Mouse (Mus musculus) forebrain, embryonic 16.5 days (tissue): ENCODE measurements around the gene Zmiz1. TPM values are rescaled to one million over a fixed set of nuclear protein-coding genes. Genes with fewer than 3 reads are reported as not detected.

Source experiments
- ATAC-seq: fragments of 200-750 bp; cut with Nextera tagmentation; 2 replicates; pipeline ENCODE4 v1.8.0; 2017; ENCODE audit warnings: mild to moderate bottlenecking, moderate library complexity
- H3K27ac ChIP-seq: fragments of 300-500 bp; sonication (generic); 2 replicates; pipeline ENCODE4 v1.5.1; 2014; ENCODE audit warnings: low read length, control low read depth
- H3K27me3 ChIP-seq: fragments of 300-500 bp; sonication (generic); replicated peaks from 2 replicates; pipeline ENCODE4 v1.6.1; 2014; ENCODE audit warnings: low read length; ENCODE audit not compliant: control insufficient read depth, insufficient read depth
- H3K36me3 ChIP-seq: fragments of 300-500 bp; sonication (generic); 2 replicates; pipeline ENCODE4 v1.6.1; 2014; ENCODE audit not compliant: control insufficient read depth, insufficient read depth
- H3K4me1 ChIP-seq: fragments of 300-500 bp; sonication (generic); replicated peaks from 2 replicates; pipeline ENCODE4 v1.6.1; 2014; ENCODE audit warnings: low read length; ENCODE audit not compliant: control insufficient read depth, insufficient read depth
- H3K4me2 ChIP-seq: fragments of 300-500 bp; sonication (generic); 2 replicates; pipeline ENCODE4 v1.6.1; 2014; ENCODE audit warnings: mild to moderate bottlenecking, low read length, control low read depth
- H3K4me3 ChIP-seq: fragments of 300-500 bp; sonication (generic); replicated peaks from 2 replicates; pipeline ENCODE4 v1.5.1; 2014; ENCODE audit warnings: mild to moderate bottlenecking, low read length, control low read depth
- H3K9ac ChIP-seq: fragments of 300-500 bp; sonication (generic); replicated peaks from 2 replicates; pipeline ENCODE4 v1.6.1; 2014; ENCODE audit warnings: low read depth, low read length, control low read depth
- H3K9me3 ChIP-seq: fragments of 300-500 bp; sonication (generic); 2 replicates; pipeline ENCODE4 v1.6.1; 2016; ENCODE audit warnings: low read length; ENCODE audit not compliant: control insufficient read depth
- WGBS: fragments of 180-500 bp; shearing (Covaris S2); extraction: QIAGEN DNeasy Blood & Tissue Kit; methylation state at CpG from one replicate; pipeline ENCODE4 v1.1.7; 2014; 5-methylcytosine and 5-hydroxymethylcytosine counted together
- polyA plus RNA-seq: library from polyadenylated mRNA; unstranded; fragments of >200 nt; fragmentation: Nextera tagmentation; extraction: Ambion mirVana; gene quantifications from 2 replicates; pipeline ENCODE4 v1.2.1, GENCODE M21; 2015

Gene Zmiz1
- polyA plus RNA-seq, 1 experiment from 2014 or later: 56.6 TPM

GRCm38 (mm10) chr14:25617264-25617663 is 158.3 kb downstream of the Zmiz1 start:
- Histone ChIP-seq H3K27ac (no peak overlapping the region), H3K9me3 (no peaks in the 10 kb centered on the region), H3K9ac (no peak overlapping the region), H3K4me3 (no peak overlapping the region), H3K36me3 (no peaks in the 10 kb centered on the region), H3K4me1 (peaks cover 44% of the 10 kb centered on the region), H3K27me3 (no peaks in the 10 kb centered on the region), H3K4me2 (no peak overlapping the region)
- 43% methylated on average over 4 of the region's 4 CpGs for WGBS
- no peak for ATAC-seq

GRCm38 (mm10) chr14:25619066-25619762 is 160.2 kb downstream of the Zmiz1 start:
- H3K9me3 ChIP-seq: no peaks in the 10 kb centered on the region
- no peak; the same call in 1 of the 2 replicates for ATAC-seq
- 0 out of 2 replicates have a peak overlapping the region, but pooled peaks have one; percentile 5 for H3K9ac ChIP-seq
- peak overlapping the region; percentile 20 for H3K27ac ChIP-seq
- H3K36me3 ChIP-seq: no peaks in the 10 kb centered on the region
- H3K27me3 ChIP-seq: no peaks in the 10 kb centered on the region
- peaks cover 44% of the 10 kb centered on the region for H3K4me1 ChIP-seq
- no peak overlapping the region for H3K4me2 ChIP-seq
- H3K4me3 ChIP-seq: no peak overlapping the region
- 72% methylated on average over 4 of the region's 4 CpGs for WGBS

- H3K4me2 ChIP-seq: no peak overlapping the region
- no peak for ATAC-seq
- H3K27ac ChIP-seq: no peak overlapping the region
- H3K4me1 ChIP-seq: peaks cover 47% of the 10 kb centered on the region
- H3K9me3 ChIP-seq: no peaks in the 10 kb centered on the region
- no peaks in the 10 kb centered on the region for H3K36me3 ChIP-seq
- no peak overlapping the region for H3K4me3 ChIP-seq
- 68% methylated on average over 4 of the region's 4 CpGs for WGBS
- H3K9ac ChIP-seq: no peak overlapping the region
- H3K27me3 ChIP-seq: no peaks in the 10 kb centered on the region
These were observed 161.8 kb downstream of the Zmiz1 start for GRCm38 (mm10) chr14:25620766-25621165.

GRCm38 (mm10) chr14:25623698-25624097 is 164.7 kb downstream of the Zmiz1 start:
- H3K4me3 ChIP-seq: no peak overlapping the region
- H3K9me3 ChIP-seq: no peaks in the 10 kb centered on the region
- H3K9ac ChIP-seq: no peak overlapping the region
- peaks cover 36% of the 10 kb centered on the region for H3K4me1 ChIP-seq
- WGBS: 38% methylated on average over 7 of the region's 7 CpGs
- peak; percentile 25; the same call in 1 of the 2 replicates for ATAC-seq
- H3K4me2 ChIP-seq: no peak overlapping the region
- no peaks in the 10 kb centered on the region for H3K27me3 ChIP-seq
- peak overlapping the region; percentile 49 for H3K27ac ChIP-seq
- no peaks in the 10 kb centered on the region for H3K36me3 ChIP-seq

- H3K9me3 ChIP-seq: no peaks in the 10 kb centered on the region
- no peaks in the 10 kb centered on the region for H3K36me3 ChIP-seq
- no peaks in the 10 kb centered on the region for H3K27me3 ChIP-seq
- ATAC-seq: no peak
- H3K4me2 ChIP-seq: no peak overlapping the region
- H3K4me1 ChIP-seq: peaks cover 31% of the 10 kb centered on the region
- H3K9ac ChIP-seq: no peak overlapping the region
- H3K4me3 ChIP-seq: no peak overlapping the region
- WGBS: 85% methylated on average over 6 of the region's 6 CpGs
- no peak overlapping the region for H3K27ac ChIP-seq
These were observed 165.7 kb downstream of the Zmiz1 start for GRCm38 (mm10) chr14:25624659-25625058.

- ATAC-seq: no peak
- H3K4me1 ChIP-seq: peaks cover 27% of the 10 kb centered on the region
These were observed 168.7 kb downstream of the Zmiz1 start for GRCm38 (mm10) chr14:25627599-25628255.

GRCm38 (mm10) chr14:25628448-25629099 is 169.6 kb downstream of the Zmiz1 start:
- Histone ChIP-seq H3K4me3 (no peak overlapping the region), H3K9ac (no peak overlapping the region), H3K27ac (no peak overlapping the region), H3K4me1 (peaks cover 30% of the 10 kb centered on the region), H3K4me2 (no peak overlapping the region), H3K36me3 (no peaks in the 10 kb centered on the region), H3K27me3 (no peaks in the 10 kb centered on the region), H3K9me3 (no peaks in the 10 kb centered on the region)
- WGBS: 90% methylated on average over 5 of the region's 5 CpGs
- ATAC-seq: no peak

More at GRCm38 (mm10) chr14:25627599-25628255, 168.7 kb downstream of the Zmiz1 start:
- H3K36me3 ChIP-seq: no peaks in the 10 kb centered on the region
- no peak overlapping the region for H3K9ac ChIP-seq
- H3K27ac ChIP-seq: no peak overlapping the region
- no peak overlapping the region for H3K4me2 ChIP-seq
- H3K9me3 ChIP-seq: no peaks in the 10 kb centered on the region
- H3K27me3 ChIP-seq: no peaks in the 10 kb centered on the region
- WGBS: 73% methylated on average over 3 of the region's 3 CpGs
- no peak overlapping the region for H3K4me3 ChIP-seq

- WGBS: 89% methylated on average over 12 of the region's 12 CpGs
- no peak overlapping the region for H3K9ac ChIP-seq
- H3K4me3 ChIP-seq: no peak overlapping the region
- H3K9me3 ChIP-seq: no peaks in the 10 kb centered on the region
- H3K36me3 ChIP-seq: no peaks in the 10 kb centered on the region
- ATAC-seq: no peak
- peaks cover 34% of the 10 kb centered on the region for H3K4me1 ChIP-seq
- H3K27me3 ChIP-seq: no peaks in the 10 kb centered on the region
- no peak overlapping the region for H3K27ac ChIP-seq
- no peak overlapping the region for H3K4me2 ChIP-seq
These were observed 171.1 kb downstream of the Zmiz1 start for GRCm38 (mm10) chr14:25629866-25630606.
